Mouse (Mus musculus): Measurements from ENCODE around the gene Arhgap15. TPM values are rescaled to one million over a fixed set of nuclear protein-coding genes. Genes with fewer than 3 reads are reported as not detected.

Arhgap15 gene
- polyA plus RNA-seq, 1 experiment from 2014 or later = 1.9 TPM

GRCm38 (mm10) chr2:44344861-44345260, 596.2 kb downstream of the Arhgap15 start:
- no peaks in the 10 kb centered on the region for H3K36me3 ChIP-seq (ENCODE audit: control insufficient read depth, insufficient read depth, low read length)
- H3K27me3 ChIP-seq (ENCODE audit: control insufficient read depth, insufficient read depth, low read length) = no peaks in the 10 kb centered on the region
- H3K4me1 ChIP-seq (ENCODE audit: control insufficient read depth, insufficient read depth, low read length) = no peaks in the 10 kb centered on the region
- 97% methylated on average over 8 of the region's 8 CpGs for WGBS
- ATAC-seq (ENCODE audit: low FRiP score, low TSS enrichment) = no peak
- H3K9me3 ChIP-seq (ENCODE audit: control insufficient read depth, low read length) = no peaks in the 10 kb centered on the region
- H3K4me2 ChIP-seq (ENCODE audit: low read length) = no peak overlapping the region
- no peak overlapping the region for H3K27ac ChIP-seq (replicated peaks; ENCODE audit: low read depth, low read length)
- no peak overlapping the region for H3K4me3 ChIP-seq (replicated peaks; ENCODE audit: low read depth, low read length)
- DNase-seq = no peak
- H3K9ac ChIP-seq (replicated peaks; ENCODE audit: low read length) = no peak overlapping the region

- no peak overlapping the region for H3K4me3 ChIP-seq (replicated peaks; ENCODE audit: low read depth, low read length)
- DNase-seq (no peak), ATAC-seq (ENCODE audit: low FRiP score, low TSS enrichment) (no peak)
- H3K4me1 ChIP-seq (ENCODE audit: control insufficient read depth, insufficient read depth, low read length) = no peaks in the 10 kb centered on the region
- no peak overlapping the region for H3K9ac ChIP-seq (replicated peaks; ENCODE audit: low read length)
- WGBS = 90% methylated on average over 5 of the region's 5 CpGs
- H3K4me2 ChIP-seq (ENCODE audit: low read length) = no peak overlapping the region
- H3K9me3 ChIP-seq (ENCODE audit: control insufficient read depth, low read length) = no peaks in the 10 kb centered on the region
- H3K27ac ChIP-seq (replicated peaks; ENCODE audit: low read depth, low read length) = no peak overlapping the region
- H3K27me3 ChIP-seq (ENCODE audit: control insufficient read depth, insufficient read depth, low read length) = no peaks in the 10 kb centered on the region
- no peaks in the 10 kb centered on the region for H3K36me3 ChIP-seq (ENCODE audit: control insufficient read depth, insufficient read depth, low read length)
Observed at GRCm38 (mm10) chr2:44345325-44345945, 596.8 kb downstream of the Arhgap15 start.

DNA sequence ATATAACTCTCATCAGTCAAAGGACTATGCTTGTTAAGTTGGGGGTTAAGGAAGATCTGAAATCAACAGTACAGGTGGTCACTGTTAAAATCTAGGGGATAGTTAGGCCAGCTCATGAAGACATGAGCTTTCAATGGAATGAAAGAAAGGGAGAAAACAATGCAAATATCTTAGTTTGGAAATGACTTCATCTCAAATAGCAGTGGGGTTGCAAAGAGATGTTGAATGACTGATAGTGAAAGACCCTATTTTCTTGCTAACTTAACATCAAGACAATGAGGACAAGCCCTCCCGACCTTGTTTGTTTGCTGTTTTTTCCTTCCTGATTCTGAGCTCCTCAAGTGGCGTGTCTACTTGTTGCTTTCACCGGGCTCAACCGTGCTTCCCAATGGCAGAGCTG, 597.6 kb downstream of the Arhgap15 start:
- no peak for ATAC-seq (ENCODE audit: low FRiP score, low TSS enrichment)
- H3K4me3 ChIP-seq (replicated peaks; ENCODE audit: low read depth, low read length) = no peak overlapping the region
- WGBS = 88% methylated on average over 4 of the region's 4 CpGs

GRCm38 (mm10) chr2:44347781-44348180, 599.2 kb downstream of the Arhgap15 start:
- H3K4me3 ChIP-seq (replicated peaks; ENCODE audit: low read depth, low read length) = no peak overlapping the region
- H3K9me3 ChIP-seq (ENCODE audit: control insufficient read depth, low read length) = no peaks in the 10 kb centered on the region
- no peak for ATAC-seq (ENCODE audit: low FRiP score, low TSS enrichment)
- H3K36me3 ChIP-seq (ENCODE audit: control insufficient read depth, insufficient read depth, low read length) = no peaks in the 10 kb centered on the region
- DNase-seq = no peak
- no peak overlapping the region for H3K4me2 ChIP-seq (ENCODE audit: low read length)
- no peaks in the 10 kb centered on the region for H3K27me3 ChIP-seq (ENCODE audit: control insufficient read depth, insufficient read depth, low read length)
- H3K4me1 ChIP-seq (ENCODE audit: control insufficient read depth, insufficient read depth, low read length) = no peaks in the 10 kb centered on the region
- WGBS = 80% methylated on average over 5 of the region's 5 CpGs
- H3K27ac ChIP-seq (replicated peaks; ENCODE audit: low read depth, low read length) = no peak overlapping the region
- no peak overlapping the region for H3K9ac ChIP-seq (replicated peaks; ENCODE audit: low read length)

More for the DNA sequence above, 597.6 kb downstream of the Arhgap15 start:
- Histone ChIP-seq H3K4me2 (ENCODE audit: low read length) (no peak overlapping the region), H3K4me1 (ENCODE audit: control insufficient read depth, insufficient read depth, low read length) (no peaks in the 10 kb centered on the region), H3K27ac (replicated peaks; ENCODE audit: low read depth, low read length) (no peak overlapping the region), H3K9me3 (ENCODE audit: control insufficient read depth, low read length) (no peaks in the 10 kb centered on the region), H3K27me3 (ENCODE audit: control insufficient read depth, insufficient read depth, low read length) (no peaks in the 10 kb centered on the region), H3K36me3 (ENCODE audit: control insufficient read depth, insufficient read depth, low read length) (no peaks in the 10 kb centered on the region), H3K9ac (replicated peaks; ENCODE audit: low read length) (no peak overlapping the region)
- no peak for DNase-seq

- H3K27ac ChIP-seq (replicated peaks; ENCODE audit: low read depth, low read length) = no peak overlapping the region
- H3K4me2 ChIP-seq (ENCODE audit: low read length) = no peak overlapping the region
- H3K9me3 ChIP-seq (ENCODE audit: control insufficient read depth, low read length) = no peaks in the 10 kb centered on the region
- no peak overlapping the region for H3K9ac ChIP-seq (replicated peaks; ENCODE audit: low read length)
- DNase-seq = no peak
- no peaks in the 10 kb centered on the region for H3K27me3 ChIP-seq (ENCODE audit: control insufficient read depth, insufficient read depth, low read length)
- WGBS = 88% methylated on average over 2 of the region's 2 CpGs
- no peaks in the 10 kb centered on the region for H3K4me1 ChIP-seq (ENCODE audit: control insufficient read depth, insufficient read depth, low read length)
- ATAC-seq (ENCODE audit: low FRiP score, low TSS enrichment) = no peak
- no peak overlapping the region for H3K4me3 ChIP-seq (replicated peaks; ENCODE audit: low read depth, low read length)
- H3K36me3 ChIP-seq (ENCODE audit: control insufficient read depth, insufficient read depth, low read length) = no peaks in the 10 kb centered on the region
Observed at GRCm38 (mm10) chr2:44349101-44349500, 600.5 kb downstream of the Arhgap15 start.

DNA sequence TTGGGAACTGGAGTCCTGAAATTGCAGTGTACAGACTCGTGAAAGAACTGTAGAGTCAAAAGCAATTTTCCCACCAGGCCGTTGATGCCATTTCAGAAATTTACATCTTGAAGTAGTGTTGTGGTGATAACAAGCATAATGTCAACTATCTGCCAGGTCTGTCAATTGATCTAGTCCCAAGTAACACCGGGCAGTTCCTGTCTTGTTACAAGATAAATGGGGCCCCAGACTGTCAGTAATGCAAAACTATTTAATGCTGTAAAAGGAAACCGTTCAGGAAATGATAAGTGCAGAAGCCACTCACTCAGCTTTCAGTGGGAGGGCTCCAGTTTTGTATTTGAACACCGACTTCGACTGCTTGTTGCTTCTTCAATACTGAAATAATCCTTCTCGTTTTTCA, 604.3 kb downstream of the Arhgap15 start:
- no peaks in the 10 kb centered on the region for H3K36me3 ChIP-seq (ENCODE audit: control insufficient read depth, insufficient read depth, low read length)
- no peak overlapping the region for H3K9ac ChIP-seq (replicated peaks; ENCODE audit: low read length)
- H3K4me2 ChIP-seq (ENCODE audit: low read length) = no peak overlapping the region
- no peaks in the 10 kb centered on the region for H3K4me1 ChIP-seq (ENCODE audit: control insufficient read depth, insufficient read depth, low read length)
- no peak for ATAC-seq (ENCODE audit: low FRiP score, low TSS enrichment)
- H3K4me3 ChIP-seq (replicated peaks; ENCODE audit: low read depth, low read length) = no peak overlapping the region
- H3K9me3 ChIP-seq (ENCODE audit: control insufficient read depth, low read length) = no peaks in the 10 kb centered on the region
- no peaks in the 10 kb centered on the region for H3K27me3 ChIP-seq (ENCODE audit: control insufficient read depth, insufficient read depth, low read length)
- DNase-seq = no peak
- WGBS = 89% methylated on average over 7 of the region's 7 CpGs
- no peak overlapping the region for H3K27ac ChIP-seq (replicated peaks; ENCODE audit: low read depth, low read length)

DNA sequence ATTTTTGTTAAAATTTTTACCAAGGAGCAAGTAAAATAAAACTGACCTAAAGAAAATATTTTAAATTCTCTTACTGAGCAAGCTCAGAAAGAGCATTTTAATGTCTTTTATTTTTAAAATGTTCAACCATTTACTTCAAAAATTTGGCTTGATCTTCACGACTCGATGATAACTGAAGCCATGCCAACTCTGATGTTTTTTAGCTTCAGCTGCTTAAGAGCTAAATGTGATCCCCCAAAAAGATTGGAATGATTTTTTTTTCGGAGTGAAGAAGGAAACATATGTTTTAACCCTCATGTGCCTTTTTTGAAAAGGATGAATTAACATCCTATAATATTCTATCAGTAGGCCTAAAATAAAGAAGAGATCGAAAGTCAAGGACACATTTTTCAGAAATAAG, 605.0 kb downstream of the Arhgap15 start:
- H3K36me3 ChIP-seq (ENCODE audit: control insufficient read depth, insufficient read depth, low read length) = no peaks in the 10 kb centered on the region
- no peak overlapping the region for H3K9ac ChIP-seq (replicated peaks; ENCODE audit: low read length)
- H3K27me3 ChIP-seq (ENCODE audit: control insufficient read depth, insufficient read depth, low read length) = no peaks in the 10 kb centered on the region
- ATAC-seq (ENCODE audit: low FRiP score, low TSS enrichment) (no peak), DNase-seq (no peak)
- H3K4me2 ChIP-seq (ENCODE audit: low read length) = no peak overlapping the region
- WGBS = 93% methylated on average over 4 of the region's 4 CpGs
- H3K4me1 ChIP-seq (ENCODE audit: control insufficient read depth, insufficient read depth, low read length) = no peaks in the 10 kb centered on the region
- no peak overlapping the region for H3K4me3 ChIP-seq (replicated peaks; ENCODE audit: low read depth, low read length)
- H3K27ac ChIP-seq (replicated peaks; ENCODE audit: low read depth, low read length) = no peak overlapping the region
- H3K9me3 ChIP-seq (ENCODE audit: control insufficient read depth, low read length) = no peaks in the 10 kb centered on the region

- ATAC-seq (ENCODE audit: low FRiP score, low TSS enrichment) = no peak
- H3K4me2 ChIP-seq (ENCODE audit: low read length) = no peak overlapping the region
- H3K4me1 ChIP-seq (ENCODE audit: control insufficient read depth, insufficient read depth, low read length) = no peaks in the 10 kb centered on the region
- H3K4me3 ChIP-seq (replicated peaks; ENCODE audit: low read depth, low read length) = no peak overlapping the region
- WGBS = 92% methylated on average over 4 of the region's 4 CpGs
- DNase-seq = no peak
- no peaks in the 10 kb centered on the region for H3K36me3 ChIP-seq (ENCODE audit: control insufficient read depth, insufficient read depth, low read length)
- no peaks in the 10 kb centered on the region for H3K9me3 ChIP-seq (ENCODE audit: control insufficient read depth, low read length)
- no peaks in the 10 kb centered on the region for H3K27me3 ChIP-seq (ENCODE audit: control insufficient read depth, insufficient read depth, low read length)
- no peak overlapping the region for H3K27ac ChIP-seq (replicated peaks; ENCODE audit: low read depth, low read length)
- H3K9ac ChIP-seq (replicated peaks; ENCODE audit: low read length) = no peak overlapping the region
Observed at GRCm38 (mm10) chr2:44354786-44355185, 606.2 kb downstream of the Arhgap15 start.

DNA sequence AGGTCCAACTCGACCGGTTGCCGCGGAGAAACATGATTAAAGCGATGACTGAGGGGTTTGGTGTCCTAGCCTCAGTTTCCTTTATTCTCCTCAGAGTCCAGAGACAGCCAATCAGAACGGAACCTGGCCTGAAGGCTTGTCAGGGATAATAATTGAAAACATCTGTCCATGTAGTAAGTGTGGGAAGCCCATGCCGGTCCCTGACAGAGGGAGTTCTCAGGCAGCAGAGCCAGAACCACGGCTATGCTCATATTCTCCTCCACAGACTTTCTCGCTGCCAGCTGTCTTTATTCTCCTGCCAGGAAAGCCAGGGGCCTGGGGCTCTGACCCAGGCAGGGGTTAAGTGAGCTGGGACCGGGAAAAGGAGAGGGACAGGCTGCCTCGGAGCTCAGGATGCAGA, 606.7 kb downstream of the Arhgap15 start:
- Histone ChIP-seq H3K4me1 (ENCODE audit: control insufficient read depth, insufficient read depth, low read length) (no peaks in the 10 kb centered on the region), H3K9me3 (ENCODE audit: control insufficient read depth, low read length) (no peaks in the 10 kb centered on the region), H3K27me3 (ENCODE audit: control insufficient read depth, insufficient read depth, low read length) (no peaks in the 10 kb centered on the region), H3K27ac (replicated peaks; ENCODE audit: low read depth, low read length) (no peak overlapping the region), H3K4me2 (ENCODE audit: low read length) (no peak overlapping the region), H3K36me3 (ENCODE audit: control insufficient read depth, insufficient read depth, low read length) (no peaks in the 10 kb centered on the region), H3K9ac (replicated peaks; ENCODE audit: low read length) (no peak overlapping the region), H3K4me3 (replicated peaks; ENCODE audit: low read depth, low read length) (no peak overlapping the region)
- no peak for ATAC-seq (ENCODE audit: low FRiP score, low TSS enrichment)
- 77% methylated on average over 11 of the region's 11 CpGs for WGBS
- no peak for DNase-seq

Data from midbrain, embryonic 14.5 days (tissue).